Mouse (Mus musculus): Measurements from ENCODE around the gene Pik3r1. TPM values are rescaled to one million over a fixed set of nuclear protein-coding genes. Genes with fewer than 3 reads are reported as not detected.

Gene Pik3r1
- total and polyA plus RNA-seq, 2 experiments = 12.2 to 38.4 TPM

- Histone ChIP-seq H3K4me3 (ENCODE audit: insufficient read depth, low read depth, low read length) (no peak overlapping the region), H3K27me3 (ENCODE audit: control insufficient read depth, insufficient read depth, low read length) (no peaks in the 10 kb centered on the region), H3K36me3 (ENCODE audit: control insufficient read depth, insufficient read depth, low read length) (no peaks in the 10 kb centered on the region), H3K79me2 (ENCODE audit: control insufficient read depth, insufficient read depth, low read length) (no peaks in the 10 kb centered on the region), H3K9ac (ENCODE audit: low read depth, low read length) (no peak overlapping the region), H3K27ac (replicated peaks; ENCODE audit: insufficient read depth, low read depth, low read length) (no peak overlapping the region), H3K4me1 (ENCODE audit: control insufficient read depth, insufficient read depth, low read length) (peaks cover 2% of the 10 kb centered on the region; the same call in 1 of the 2 replicates)
- no peak for DNase-seq (ENCODE audit: extremely low read depth, low read depth, low spot score)
- TF ChIP-seq CTCF (IDR thresholded peaks at IDR 0.05; ENCODE audit: low read depth, low read length) = no peak
- no peak for TF ChIP-seq POLR2A (IDR thresholded peaks at IDR 0.05; ENCODE audit: extremely low read depth, insufficient read depth, low read length)
- 75% methylated on average over 1 of the region's 1 CpGs for WGBS
These were observed 105.1 kb downstream of the Pik3r1 start for GRCm38 (mm10) chr13:101662900-101663299.

- no peaks in the 10 kb centered on the region for H3K36me3 ChIP-seq (ENCODE audit: control insufficient read depth, insufficient read depth, low read length)
- H3K27me3 ChIP-seq (ENCODE audit: control insufficient read depth, insufficient read depth, low read length) = no peaks in the 10 kb centered on the region
- H3K4me1 ChIP-seq (ENCODE audit: control insufficient read depth, insufficient read depth, low read length) = peaks cover 2% of the 10 kb centered on the region; the same call in 1 of the 2 replicates
- DNase-seq (ENCODE audit: extremely low read depth, low read depth, low spot score) = no peak
- no peak overlapping the region for H3K27ac ChIP-seq (replicated peaks; ENCODE audit: insufficient read depth, low read depth, low read length)
- no peaks in the 10 kb centered on the region for H3K79me2 ChIP-seq (ENCODE audit: control insufficient read depth, insufficient read depth, low read length)
- no peak overlapping the region for H3K9ac ChIP-seq (ENCODE audit: low read depth, low read length)
- H3K4me3 ChIP-seq (ENCODE audit: insufficient read depth, low read depth, low read length) = no peak overlapping the region
- 87% methylated on average over 6 of the region's 6 CpGs for WGBS
- TF ChIP-seq CTCF (IDR thresholded peaks at IDR 0.05; ENCODE audit: low read depth, low read length) = no peak
- no peak for TF ChIP-seq POLR2A (IDR thresholded peaks at IDR 0.05; ENCODE audit: extremely low read depth, insufficient read depth, low read length)
These were observed 106.5 kb downstream of the Pik3r1 start for GRCm38 (mm10) chr13:101661567-101661966.

GRCm38 (mm10) chr13:101660187-101660586 is 107.8 kb downstream of the Pik3r1 start:
- H3K27me3 ChIP-seq (ENCODE audit: control insufficient read depth, insufficient read depth, low read length) = no peaks in the 10 kb centered on the region
- DNase-seq (ENCODE audit: extremely low read depth, low read depth, low spot score) = no peak
- TF ChIP-seq POLR2A (IDR thresholded peaks at IDR 0.05; ENCODE audit: extremely low read depth, insufficient read depth, low read length) (no peak), CTCF (IDR thresholded peaks at IDR 0.05; ENCODE audit: low read depth, low read length) (no peak)
- no peaks in the 10 kb centered on the region for H3K36me3 ChIP-seq (ENCODE audit: control insufficient read depth, insufficient read depth, low read length)
- H3K9ac ChIP-seq (ENCODE audit: low read depth, low read length) = no peak overlapping the region
- WGBS = 99% methylated on average over 2 of the region's 2 CpGs
- no peak overlapping the region for H3K4me3 ChIP-seq (ENCODE audit: insufficient read depth, low read depth, low read length)
- H3K27ac ChIP-seq (replicated peaks; ENCODE audit: insufficient read depth, low read depth, low read length) = no peak overlapping the region
- peaks cover 2% of the 10 kb centered on the region; the same call in 1 of the 2 replicates for H3K4me1 ChIP-seq (ENCODE audit: control insufficient read depth, insufficient read depth, low read length)
- H3K79me2 ChIP-seq (ENCODE audit: control insufficient read depth, insufficient read depth, low read length) = no peaks in the 10 kb centered on the region

- Histone ChIP-seq H3K27ac (replicated peaks; ENCODE audit: insufficient read depth, low read depth, low read length) (no peak overlapping the region), H3K4me1 (ENCODE audit: control insufficient read depth, insufficient read depth, low read length) (no peaks in the 10 kb centered on the region), H3K9ac (ENCODE audit: low read depth, low read length) (no peak overlapping the region), H3K4me3 (ENCODE audit: insufficient read depth, low read depth, low read length) (no peak overlapping the region), H3K79me2 (ENCODE audit: control insufficient read depth, insufficient read depth, low read length) (no peaks in the 10 kb centered on the region), H3K36me3 (ENCODE audit: control insufficient read depth, insufficient read depth, low read length) (no peaks in the 10 kb centered on the region), H3K27me3 (ENCODE audit: control insufficient read depth, insufficient read depth, low read length) (no peaks in the 10 kb centered on the region)
- 89% methylated on average over 2 of the region's 2 CpGs for WGBS
- no peak for DNase-seq (ENCODE audit: extremely low read depth, low read depth, low spot score)
- TF ChIP-seq CTCF (IDR thresholded peaks at IDR 0.05; ENCODE audit: low read depth, low read length) = no peak
- TF ChIP-seq POLR2A (IDR thresholded peaks at IDR 0.05; ENCODE audit: extremely low read depth, insufficient read depth, low read length) = no peak
These were observed 115.9 kb downstream of the Pik3r1 start for GRCm38 (mm10) chr13:101652131-101652530.

GRCm38 (mm10) chr13:101641632-101642031 is 126.4 kb downstream of the Pik3r1 start:
- TF ChIP-seq POLR2A (IDR thresholded peaks at IDR 0.05; ENCODE audit: extremely low read depth, insufficient read depth, low read length) (no peak), CTCF (IDR thresholded peaks at IDR 0.05; ENCODE audit: low read depth, low read length) (no peak)
- Histone ChIP-seq H3K9ac (ENCODE audit: low read depth, low read length) (no peak overlapping the region), H3K27me3 (ENCODE audit: control insufficient read depth, insufficient read depth, low read length) (no peaks in the 10 kb centered on the region), H3K36me3 (ENCODE audit: control insufficient read depth, insufficient read depth, low read length) (no peaks in the 10 kb centered on the region), H3K79me2 (ENCODE audit: control insufficient read depth, insufficient read depth, low read length) (no peaks in the 10 kb centered on the region), H3K4me1 (ENCODE audit: control insufficient read depth, insufficient read depth, low read length) (no peaks in the 10 kb centered on the region), H3K27ac (replicated peaks; ENCODE audit: insufficient read depth, low read depth, low read length) (no peak overlapping the region), H3K4me3 (ENCODE audit: insufficient read depth, low read depth, low read length) (no peak overlapping the region)
- WGBS = 67% methylated on average over 2 of the region's 2 CpGs
- DNase-seq (ENCODE audit: extremely low read depth, low read depth, low spot score) = no peak

GRCm38 (mm10) chr13:101635837-101636236 is 132.2 kb downstream of the Pik3r1 start:
- TF ChIP-seq POLR2A (IDR thresholded peaks at IDR 0.05; ENCODE audit: extremely low read depth, insufficient read depth, low read length) (no peak), CTCF (IDR thresholded peaks at IDR 0.05; ENCODE audit: low read depth, low read length) (no peak)
- no peak overlapping the region for H3K4me3 ChIP-seq (ENCODE audit: insufficient read depth, low read depth, low read length)
- H3K36me3 ChIP-seq (ENCODE audit: control insufficient read depth, insufficient read depth, low read length) = no peaks in the 10 kb centered on the region
- H3K4me1 ChIP-seq (ENCODE audit: control insufficient read depth, insufficient read depth, low read length) = peaks cover 13% of the 10 kb centered on the region; the same call in 1 of the 2 replicates
- DNase-seq (ENCODE audit: extremely low read depth, low read depth, low spot score) = peak; percentile 100
- 8% methylated on average over 1 of the region's 1 CpGs for WGBS
- no peaks in the 10 kb centered on the region for H3K79me2 ChIP-seq (ENCODE audit: control insufficient read depth, insufficient read depth, low read length)
- no peak overlapping the region for H3K9ac ChIP-seq (ENCODE audit: low read depth, low read length)
- H3K27me3 ChIP-seq (ENCODE audit: control insufficient read depth, insufficient read depth, low read length) = no peaks in the 10 kb centered on the region
- H3K27ac ChIP-seq (replicated peaks; ENCODE audit: insufficient read depth, low read depth, low read length) = peak overlapping the region; percentile 67

All from liver, adult 2 months (tissue).